Mouse (Mus musculus): ENCODE results near the gene Nagk. TPM values are rescaled to one million over a fixed set of nuclear protein-coding genes. Genes with fewer than 3 reads are reported as not detected.

Gene Nagk
- polyA plus RNA-seq, 1 experiment: 6.5 TPM

DNA sequence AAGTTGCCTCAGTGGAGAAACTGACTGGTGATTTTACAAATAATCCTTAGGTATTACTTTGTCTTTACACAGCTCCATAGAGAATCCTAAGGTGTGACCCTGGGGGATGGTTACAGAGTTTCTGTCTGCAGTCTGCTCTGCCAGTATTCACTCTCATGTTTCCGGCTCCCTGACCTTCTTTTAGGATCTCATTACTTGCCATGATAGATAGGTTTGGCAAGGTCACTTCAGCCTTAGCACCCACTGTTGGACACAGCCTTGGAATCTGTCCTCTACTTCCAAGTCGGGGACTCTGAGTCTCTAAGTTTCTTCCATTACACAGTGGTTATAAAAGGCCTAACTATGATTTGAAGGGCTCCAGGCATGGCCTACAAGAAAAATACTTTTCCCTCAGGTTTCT is 54.7 kb downstream of the Nagk start:
- TF ChIP-seq GATA1 (IDR thresholded peaks at IDR 0.05; ENCODE audit: low read length): no peak

Other genes with a start within 250 kb of the Nagk start
- gene Stambp, start 222.3 kb upstream of the Nagk start, polyA plus RNA-seq (2012): 1.2 and 1.6 TPM in 2 replicates
- gene Clec4f, start 138.8 kb upstream of the Nagk start, polyA plus RNA-seq (2012): not detected in 2 replicates
- not detected in 2 replicates for gene Cd207, start 117.1 kb upstream of the Nagk start, polyA plus RNA-seq (2012)
- not detected in 2 replicates for gene Vax2, start 83.7 kb upstream of the Nagk start, polyA plus RNA-seq (2012)
- not detected in 2 replicates for gene Atp6v1b1, start 52.0 kb upstream of the Nagk start, polyA plus RNA-seq (2012)
- gene Ankrd53, start 32.3 kb upstream of the Nagk start, polyA plus RNA-seq (2012): not detected in 2 replicates
- 46.2 and 58.9 TPM in 2 replicates for gene Tex261, start 19.2 kb upstream of the Nagk start, polyA plus RNA-seq (2012)
- 9.5 and 13.9 TPM in 2 replicates for gene Paip2b, start 36.8 kb downstream of the Nagk start, polyA plus RNA-seq (2012)
- 3.5 and 4.3 TPM in 2 replicates for gene Zfp638, start 72.1 kb downstream of the Nagk start, polyA plus RNA-seq (2012)
- not detected in 2 replicates for gene Dysf, start 213.6 kb downstream of the Nagk start, polyA plus RNA-seq (2012)